Mouse (Mus musculus) hindbrain, embryonic 13.5 days (tissue): ENCODE results near the gene Nr2e1. TPM values are rescaled to one million over a fixed set of nuclear protein-coding genes. Genes with fewer than 3 reads are reported as not detected.

Experiments
- ATAC-seq: fragments of 200-750 bp; cut with Nextera tagmentation; 2 replicates; pipeline ENCODE4 v1.8.0; 2017; ENCODE audit warnings: moderate TSS enrichment; ENCODE audit not compliant: low FRiP score
- H3K27ac ChIP-seq: fragments of 300-500 bp; sonication (generic); 2 replicates; pipeline ENCODE4 v1.5.1; 2015; ENCODE audit warnings: inconsistent platforms, mild to moderate bottlenecking, moderate library complexity
- H3K27me3 ChIP-seq: fragments of 300-500 bp; sonication (generic); 2 replicates; pipeline ENCODE4 v1.6.1; 2015; ENCODE audit warnings: mild to moderate bottlenecking, inconsistent platforms
- H3K36me3 ChIP-seq: fragments of 300-500 bp; sonication (generic); 2 replicates; pipeline ENCODE4 v1.6.1; 2015; ENCODE audit warnings: mild to moderate bottlenecking, inconsistent platforms
- H3K4me1 ChIP-seq: fragments of 300-500 bp; sonication (generic); replicated peaks from 2 replicates; pipeline ENCODE4 v1.6.1; 2015; ENCODE audit warnings: inconsistent platforms
- H3K4me2 ChIP-seq: fragments of 300-500 bp; sonication (generic); 2 replicates; pipeline ENCODE4 v1.6.1; 2015; ENCODE audit warnings: inconsistent platforms, mild to moderate bottlenecking, moderate library complexity
- H3K4me3 ChIP-seq: fragments of 300-500 bp; sonication (generic); 2 replicates; pipeline ENCODE4 v1.5.1; 2015; ENCODE audit warnings: mild to moderate bottlenecking, inconsistent platforms
- H3K9ac ChIP-seq: fragments of 300-500 bp; sonication (generic); 2 replicates; pipeline ENCODE4 v1.6.1; 2015; ENCODE audit warnings: mild to moderate bottlenecking, inconsistent platforms
- H3K9me3 ChIP-seq: fragments of 300-500 bp; sonication (generic); 2 replicates; pipeline ENCODE4 v1.6.1; 2016; ENCODE audit warnings: inconsistent platforms
- WGBS: fragments of 180-500 bp; shearing (Covaris S2); methylation state at CpG from one replicate; pipeline ENCODE4 v1.1.7; 2015; 5-methylcytosine and 5-hydroxymethylcytosine counted together
- polyA plus RNA-seq: library from polyadenylated mRNA; unstranded; fragments of >200 nt; fragmentation: Nextera tagmentation; extraction: Ambion mirVana; gene quantifications from 2 replicates; pipeline ENCODE4 v1.2.1, GENCODE M21; 2015

The Nr2e1 gene
- 0.39 and 0.49 TPM in 2 replicates for polyA plus RNA-seq

DNA sequence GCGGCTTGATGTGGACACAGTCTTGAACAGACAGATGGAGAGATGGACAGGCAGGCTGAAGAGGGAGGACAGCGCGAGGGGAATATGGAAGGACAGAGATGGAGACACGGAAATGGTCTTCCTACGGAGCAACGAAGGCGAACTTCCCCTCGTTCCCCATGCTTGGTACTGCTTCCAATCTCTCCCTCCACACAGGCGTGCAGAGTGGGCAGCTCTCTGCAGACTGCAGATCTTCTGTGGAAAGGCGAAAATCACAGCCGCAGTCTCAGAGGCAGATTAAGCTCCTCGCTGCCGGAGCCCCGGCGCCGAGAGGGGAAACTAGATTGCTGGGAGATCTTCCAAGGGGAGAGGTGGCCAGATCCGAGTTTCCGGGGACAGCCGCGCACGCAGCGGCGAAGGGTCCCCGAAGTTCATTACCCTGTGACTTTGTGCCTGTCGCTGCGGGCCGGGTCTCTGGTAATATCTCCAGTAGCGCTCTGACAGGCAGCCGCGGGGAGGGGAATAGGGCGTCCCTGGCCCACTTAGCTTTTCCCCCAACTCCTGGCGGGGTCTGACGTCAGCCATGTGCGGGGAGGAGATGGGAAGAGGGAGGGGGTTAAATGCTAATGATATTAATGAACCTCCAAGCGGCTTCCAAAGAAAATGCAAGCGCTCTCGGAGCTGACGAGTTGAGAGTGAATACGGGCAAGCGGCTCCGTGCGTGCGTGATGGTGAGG is at the start of gene Nr2e1, which contains the start of gene Ostm1:
Gene Nr2e1, minus strand, starts transcription at position 476 of the 716 bp plus-strand sequence.
Gene Ostm1, plus strand, starts transcription at position 666 of the 716 bp plus-strand sequence.
- Histone ChIP-seq H3K9ac (no peak within 1 kb of the TSS), H3K9me3 (no peaks in the 10 kb centered on the region), H3K27ac (no peak within 1 kb of the TSS), H3K36me3 (no peaks in the 10 kb centered on the region), H3K27me3 (peaks cover 99% of the 10 kb centered on the region), H3K4me2 (peak within 1 kb of the TSS; percentile 26), H3K4me3 (peak within 1 kb of the TSS; percentile 4; the same call in 1 of the 2 replicates), H3K4me1 (peaks cover 32% of the 10 kb centered on the region)
- under 1% methylated on average over 43 of the region's 43 CpGs for WGBS
- no peak for ATAC-seq

GRCm38 (mm10) chr10:42632453-42633360 is 49.3 kb upstream of the Nr2e1 start:
- no peak for ATAC-seq
- Histone ChIP-seq H3K9ac (no peak overlapping the region; the same call in 1 of the 2 replicates), H3K4me3 (peak overlapping the region; percentile 6; the same call in 1 of the 2 replicates), H3K27me3 (peaks cover 97% of the 10 kb centered on the region), H3K4me1 (peaks cover 42% of the 10 kb centered on the region), H3K36me3 (no peaks in the 10 kb centered on the region), H3K4me2 (peak overlapping the region; percentile 40), H3K27ac (no peak overlapping the region), H3K9me3 (no peaks in the 10 kb centered on the region)
- WGBS = under 1% methylated on average over 39 of the region's 39 CpGs

DNA sequence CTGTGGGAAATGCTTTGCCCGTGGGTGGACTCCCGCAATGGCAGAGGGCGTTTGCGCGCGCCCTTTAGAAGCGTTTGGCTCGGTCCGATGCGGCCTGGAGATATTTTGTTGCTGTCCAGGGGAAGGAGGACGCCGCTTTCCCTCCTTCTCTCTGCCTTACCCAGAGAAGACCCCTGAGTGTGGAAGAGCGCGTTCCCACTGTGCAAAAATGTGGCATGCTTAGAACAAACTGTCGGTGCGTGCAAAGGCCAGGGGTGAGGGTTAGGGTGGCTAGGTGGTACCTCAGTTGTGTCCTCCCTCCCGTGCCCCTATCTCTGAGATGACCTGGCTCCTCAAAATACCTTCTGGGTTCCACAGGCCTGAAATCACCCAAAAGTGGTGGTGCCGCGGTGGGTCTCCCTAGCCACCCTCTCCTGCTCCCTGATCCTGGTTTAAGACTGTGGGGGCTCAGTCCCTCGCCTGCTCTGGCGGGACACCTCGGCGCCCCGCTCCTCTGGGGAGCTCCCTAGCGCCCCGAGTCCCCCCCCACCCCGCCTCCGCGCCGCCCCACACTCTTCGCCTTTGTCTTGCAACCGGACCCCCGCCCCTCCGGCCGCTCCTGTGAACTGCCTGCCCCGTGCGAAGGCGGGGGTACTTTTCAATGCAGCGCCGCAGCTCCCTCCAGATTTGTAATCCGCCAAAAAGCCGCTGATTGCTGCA is 48.5 kb upstream of the Nr2e1 start:
- ATAC-seq = no peak
- no peak overlapping the region; the same call in 1 of the 2 replicates for H3K9ac ChIP-seq
- H3K27me3 ChIP-seq = peaks cover 97% of the 10 kb centered on the region
- under 1% methylated on average over 36 of the region's 42 CpGs for WGBS
- no peaks in the 10 kb centered on the region for H3K36me3 ChIP-seq
- H3K4me1 ChIP-seq = peaks cover 42% of the 10 kb centered on the region
- H3K4me2 ChIP-seq = peak overlapping the region; percentile 40
- no peak overlapping the region for H3K27ac ChIP-seq
- H3K4me3 ChIP-seq = 0 out of 2 replicates have a peak overlapping the region, but pooled peaks have one; percentile 6
- no peaks in the 10 kb centered on the region for H3K9me3 ChIP-seq

GRCm38 (mm10) chr10:42630596-42631355 is 47.3 kb upstream of the Nr2e1 start:
- H3K9ac ChIP-seq = no peak overlapping the region
- ATAC-seq = no peak
- H3K4me3 ChIP-seq = no peak overlapping the region
- no peak overlapping the region for H3K27ac ChIP-seq
- peaks cover 34% of the 10 kb centered on the region for H3K4me1 ChIP-seq
- WGBS = 1% methylated on average over 19 of the region's 19 CpGs
- peaks cover 98% of the 10 kb centered on the region for H3K27me3 ChIP-seq
- no peaks in the 10 kb centered on the region for H3K36me3 ChIP-seq
- no peak overlapping the region for H3K4me2 ChIP-seq
- H3K9me3 ChIP-seq = no peaks in the 10 kb centered on the region

DNA sequence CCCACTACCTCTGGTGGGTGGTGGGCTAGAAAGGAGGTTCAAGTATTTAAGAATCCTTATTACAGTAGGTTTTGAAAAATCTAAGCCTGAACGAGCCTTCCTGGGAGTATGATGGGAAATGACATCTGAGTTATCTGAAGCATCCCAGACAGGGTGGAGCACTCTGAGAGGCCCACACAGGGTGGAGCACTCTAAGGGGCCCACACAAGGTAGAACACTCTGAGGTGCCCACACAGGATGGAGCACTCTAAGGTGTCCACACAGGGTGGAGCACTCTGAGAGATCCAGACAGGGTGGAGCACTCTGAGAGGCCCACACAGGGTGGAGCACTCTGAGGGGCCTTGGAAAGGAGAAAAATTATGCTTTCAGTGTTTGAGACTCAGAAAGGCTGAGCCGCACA is 42.5 kb upstream of the Nr2e1 start:
- peaks cover 97% of the 10 kb centered on the region for H3K27me3 ChIP-seq

GRCm38 (mm10) chr10:42618291-42618690 is 34.9 kb upstream of the Nr2e1 start:
- Histone ChIP-seq H3K4me2 (no peak overlapping the region), H3K36me3 (no peaks in the 10 kb centered on the region), H3K4me1 (peaks cover 5% of the 10 kb centered on the region), H3K9ac (no peak overlapping the region), H3K9me3 (no peaks in the 10 kb centered on the region), H3K4me3 (no peak overlapping the region), H3K27me3 (peaks cover 98% of the 10 kb centered on the region), H3K27ac (no peak overlapping the region)
- 39% methylated on average over 2 of the region's 2 CpGs for WGBS
- no peak for ATAC-seq

More for the DNA sequence above, 42.5 kb upstream of the Nr2e1 start:
- 79% methylated on average over 2 of the region's 2 CpGs for WGBS
- Histone ChIP-seq H3K4me1 (0 out of 2 replicates have a peak, but pooled peaks cover under 1% of the 10 kb centered on the region), H3K36me3 (no peaks in the 10 kb centered on the region), H3K4me2 (no peak overlapping the region), H3K9ac (no peak overlapping the region), H3K4me3 (no peak overlapping the region), H3K9me3 (no peaks in the 10 kb centered on the region), H3K27ac (no peak overlapping the region)
- no peak for ATAC-seq

DNA sequence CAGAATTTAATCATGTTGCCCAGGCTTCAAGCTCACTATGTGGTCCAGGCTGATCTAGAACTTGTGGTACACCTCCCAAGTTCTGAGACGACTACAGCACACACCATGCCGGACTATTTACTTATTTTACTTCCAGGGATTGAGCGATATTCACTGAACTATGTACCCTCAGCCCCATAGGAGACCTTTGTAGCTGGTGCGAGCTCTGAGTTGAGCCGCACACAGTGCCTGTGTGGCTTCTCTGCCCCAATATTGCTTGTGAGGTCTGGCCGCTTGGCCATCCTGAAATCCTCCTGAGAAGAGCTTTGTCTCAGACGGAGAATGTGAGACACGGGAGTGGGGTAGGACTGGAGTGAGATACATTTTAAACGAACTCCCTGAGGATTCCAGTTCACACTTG is 31.3 kb upstream of the Nr2e1 start:
- Histone ChIP-seq H3K27ac (no peak overlapping the region), H3K4me1 (peaks cover 5% of the 10 kb centered on the region), H3K36me3 (no peaks in the 10 kb centered on the region), H3K9ac (no peak overlapping the region), H3K9me3 (0 out of 2 replicates have a peak, but pooled peaks cover 4% of the 10 kb centered on the region), H3K4me2 (no peak overlapping the region), H3K27me3 (peaks cover 96% of the 10 kb centered on the region), H3K4me3 (no peak overlapping the region)
- ATAC-seq = no peak
- 8% methylated on average over 9 of the region's 9 CpGs for WGBS

DNA sequence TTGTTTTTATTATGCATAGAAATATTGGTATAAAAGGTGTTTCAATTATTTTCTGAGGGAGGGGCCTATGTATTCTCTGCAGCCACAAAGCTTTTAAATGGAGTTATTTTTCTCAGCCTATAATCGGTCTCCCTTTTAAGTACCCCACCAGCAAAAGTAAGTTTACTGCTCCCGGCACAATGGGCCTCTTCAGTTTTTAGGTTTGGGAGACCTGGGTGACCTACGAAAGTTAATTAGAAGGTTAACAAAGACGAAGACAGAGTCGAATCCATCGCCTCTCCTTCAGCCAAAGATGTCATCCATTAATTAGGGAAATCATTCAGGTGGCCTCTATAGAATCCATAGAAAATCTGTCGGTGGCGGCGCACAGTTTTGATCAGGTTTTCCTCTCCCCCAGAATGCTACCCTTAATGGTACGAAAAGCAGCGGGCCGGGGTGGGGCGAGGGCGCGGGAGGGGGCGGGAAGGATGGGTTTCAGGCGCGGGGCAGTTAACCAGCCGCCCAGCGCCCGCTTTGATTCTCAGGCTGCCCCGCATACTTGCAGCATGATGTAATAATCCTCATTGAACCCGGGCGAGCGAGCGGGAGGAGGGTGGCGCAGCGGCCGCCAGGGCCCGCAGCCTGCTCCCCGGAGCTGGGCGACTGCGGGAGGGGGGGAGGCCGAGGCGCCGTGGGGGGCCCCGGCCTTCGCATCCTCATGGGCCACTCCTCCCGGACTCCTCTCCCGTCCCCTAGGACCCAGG is 30.4 kb upstream of the Nr2e1 start:
- no peak overlapping the region for H3K9ac ChIP-seq
- H3K36me3 ChIP-seq = no peaks in the 10 kb centered on the region
- H3K4me2 ChIP-seq = peak overlapping the region; percentile 52
- 0 out of 2 replicates have a peak, but pooled peaks have one; percentile 28 for ATAC-seq
- no peak overlapping the region for H3K27ac ChIP-seq
- H3K9me3 ChIP-seq = 0 out of 2 replicates have a peak, but pooled peaks cover 4% of the 10 kb centered on the region
- peaks cover 96% of the 10 kb centered on the region for H3K27me3 ChIP-seq
- peak overlapping the region; percentile 29 for H3K4me3 ChIP-seq
- WGBS = under 1% methylated on average over 38 of the region's 40 CpGs
- H3K4me1 ChIP-seq = peaks cover 5% of the 10 kb centered on the region

DNA sequence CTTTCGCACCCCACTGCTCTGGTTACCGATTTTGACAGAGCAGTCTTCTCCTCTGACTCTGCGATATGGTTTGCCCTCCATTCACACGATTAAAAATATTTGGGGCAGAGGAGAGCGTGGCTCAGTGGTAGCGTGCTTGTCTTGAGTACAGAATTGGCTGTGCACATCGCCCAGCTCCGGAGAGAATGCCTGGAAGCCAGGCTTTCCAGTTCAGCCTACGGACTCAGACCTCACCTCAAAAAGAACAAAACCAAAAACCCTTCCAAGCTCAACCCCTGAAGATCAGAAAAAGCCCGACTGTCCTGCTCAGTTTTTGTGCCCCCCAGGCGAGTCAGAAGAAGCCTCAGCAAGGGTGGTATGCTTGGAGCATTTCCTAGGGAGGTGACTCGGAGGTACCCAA is 29.6 kb upstream of the Nr2e1 start:
- no peak overlapping the region for H3K4me2 ChIP-seq
- H3K9me3 ChIP-seq = 0 out of 2 replicates have a peak, but pooled peaks cover 7% of the 10 kb centered on the region
- H3K27me3 ChIP-seq = peaks cover 96% of the 10 kb centered on the region
- H3K27ac ChIP-seq = no peak overlapping the region
- ATAC-seq = no peak
- 8% methylated on average over 12 of the region's 12 CpGs for WGBS
- peaks cover 5% of the 10 kb centered on the region for H3K4me1 ChIP-seq
- H3K4me3 ChIP-seq = no peak overlapping the region
- H3K36me3 ChIP-seq = no peaks in the 10 kb centered on the region
- no peak overlapping the region for H3K9ac ChIP-seq

GRCm38 (mm10) chr10:42606757-42607156 is 23.3 kb upstream of the Nr2e1 start:
- Histone ChIP-seq H3K27ac (no peak overlapping the region), H3K9ac (no peak overlapping the region), H3K27me3 (peaks cover 69% of the 10 kb centered on the region), H3K4me2 (no peak overlapping the region), H3K9me3 (peaks cover 15% of the 10 kb centered on the region; the same call in 1 of the 2 replicates), H3K4me3 (no peak overlapping the region), H3K36me3 (no peaks in the 10 kb centered on the region), H3K4me1 (no peaks in the 10 kb centered on the region)
- 72% methylated on average over 4 of the region's 4 CpGs for WGBS
- no peak for ATAC-seq

DNA sequence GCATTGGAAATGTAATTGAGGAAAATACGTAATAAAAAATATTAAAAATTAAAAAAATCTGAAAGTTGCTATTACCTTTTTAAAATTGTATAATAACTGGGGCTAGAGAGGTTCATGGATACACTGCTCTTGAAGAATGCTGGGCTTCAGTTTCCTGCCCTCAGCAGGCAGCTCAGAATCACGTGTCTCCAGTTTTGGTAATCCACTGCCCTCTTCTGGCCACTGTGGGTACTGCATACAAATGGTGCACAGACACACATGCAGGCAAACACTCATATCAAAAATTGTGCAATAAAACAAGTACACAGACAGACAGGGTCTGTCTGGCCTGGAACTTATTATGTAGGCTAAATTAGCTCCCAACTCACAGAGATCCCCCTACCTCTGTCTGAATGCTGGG is 21.4 kb upstream of the Nr2e1 start:
- 52% methylated on average over 2 of the region's 2 CpGs for WGBS
- Histone ChIP-seq H3K9ac (no peak overlapping the region), H3K9me3 (peaks cover 15% of the 10 kb centered on the region; the same call in 1 of the 2 replicates), H3K4me2 (no peak overlapping the region), H3K27me3 (peaks cover 66% of the 10 kb centered on the region), H3K36me3 (no peaks in the 10 kb centered on the region), H3K4me3 (no peak overlapping the region), H3K27ac (no peak overlapping the region), H3K4me1 (no peaks in the 10 kb centered on the region)
- ATAC-seq = no peak
